Mouse (Mus musculus) G1E (cell line): ENCODE measurements at regions not wholly inside any gene's neighbourhood (a gene's known extent, or its start where the extent isn't known, plus 50 kb on each side); places are given as distances from the start of the nearest gene placed in this dataset.

Experiments used
- ATAC-seq: 2 replicates; pipeline ENCODE4 v1.8.0; 2016; ENCODE audit warnings: mild to moderate bottlenecking; ENCODE audit not compliant: insufficient number of reproducible peaks, poor library complexity, low FRiP score, severe bottlenecking; ENCODE audit errors: extremely low read depth
- DNase-seq: peaks from one replicate; pipeline ENCODE4 v3.0.0; 2012; ENCODE audit warnings: low spot score
- H3K27me3 ChIP-seq: 2 replicates; pipeline ENCODE4 v1.6.1; 2012; ENCODE audit warnings: mild to moderate bottlenecking, low read length, inconsistent platforms; ENCODE audit not compliant: insufficient read depth
- H3K36me3 ChIP-seq: replicated peaks from 2 replicates; pipeline ENCODE3; 2012; ENCODE audit warnings: mild to moderate bottlenecking, inconsistent platforms
- H3K4me1 ChIP-seq: 2 replicates; pipeline ENCODE4 v1.6.1; 2012; ENCODE audit warnings: low read depth, low read length, inconsistent platforms, mixed read lengths; ENCODE audit not compliant: insufficient read depth
- H3K4me3 ChIP-seq: 2 replicates; pipeline ENCODE4 v1.5.1; 2012; ENCODE audit warnings: low read depth, mild to moderate bottlenecking, inconsistent platforms, low read length, moderate library complexity, mixed read lengths
- H3K9me3 ChIP-seq: replicated peaks from 2 replicates; pipeline ENCODE4 v1.6.1; 2012; ENCODE audit warnings: inconsistent platforms
- CTCF ChIP-seq: IDR thresholded peaks from 2 replicates; pipeline ENCODE4 v1.5.1; 2012; ENCODE audit warnings: low read depth, low read length, inconsistent platforms, mixed read lengths
- GATA1 ChIP-seq: IDR thresholded peaks from 2 replicates; pipeline ENCODE4 v1.6.1; 2012; ENCODE audit warnings: borderline replicate concordance, low read length, inconsistent platforms, mixed read lengths
- GATA2 ChIP-seq: IDR thresholded peaks from 2 replicates; pipeline ENCODE4 v1.6.1; 2012; ENCODE audit warnings: low read depth, low read length, inconsistent platforms, borderline replicate concordance
- POLR2AphosphoS5 ChIP-seq: IDR thresholded peaks from 2 replicates; pipeline ENCODE4 v1.6.1; 2012; ENCODE audit warnings: low read depth, low read length, inconsistent platforms; ENCODE audit not compliant: insufficient replicate concordance
- TAL1 ChIP-seq: conservative IDR thresholded peaks from 2 replicates; pipeline ENCODE4 v1.6.1; 2012; ENCODE audit warnings: low read depth, low read length, inconsistent platforms, mixed read lengths

- no peak for TF ChIP-seq GATA1
- no peak for TF ChIP-seq POLR2AphosphoS5
- no peak for TF ChIP-seq CTCF
- TF ChIP-seq GATA2: no peak
- TF ChIP-seq TAL1: no peak
- no peak for DNase-seq
- Histone ChIP-seq H3K4me3 (no peak overlapping the region), H3K9me3 (peaks cover 75% of the 10 kb centered on the region), H3K27me3 (no peaks in the 10 kb centered on the region), H3K36me3 (no peaks in the 10 kb centered on the region), H3K4me1 (no peaks in the 10 kb centered on the region)
- no peak for ATAC-seq
Measured at GRCm38 (mm10) chr4:142441045-142441444, 201.8 kb upstream of the Kazn start.

GRCm38 (mm10) chr4:142439450-142440183 lies 200.4 kb upstream of the Kazn start:
- ATAC-seq: no peak
- Histone ChIP-seq H3K27me3 (no peaks in the 10 kb centered on the region), H3K4me3 (no peak overlapping the region), H3K9me3 (peaks cover 82% of the 10 kb centered on the region), H3K4me1 (no peaks in the 10 kb centered on the region), H3K36me3 (no peaks in the 10 kb centered on the region)
- DNase-seq: no peak
- TF ChIP-seq GATA1 (no peak), POLR2AphosphoS5 (no peak), GATA2 (no peak), CTCF (no peak), TAL1 (no peak)

- Histone ChIP-seq H3K4me1 (no peaks in the 10 kb centered on the region), H3K4me3 (no peak overlapping the region), H3K27me3 (no peaks in the 10 kb centered on the region), H3K36me3 (no peaks in the 10 kb centered on the region), H3K9me3 (peaks cover 90% of the 10 kb centered on the region)
- DNase-seq (no peak), ATAC-seq (no peak)
- TF ChIP-seq TAL1 (no peak), GATA1 (no peak), CTCF (no peak), GATA2 (no peak), POLR2AphosphoS5 (no peak)
Measured at GRCm38 (mm10) chr4:142424596-142424995, 185.4 kb upstream of the Kazn start.

GRCm38 (mm10) chr4:142420427-142420826 lies 181.2 kb upstream of the Kazn start:
- Histone ChIP-seq H3K4me1 (no peaks in the 10 kb centered on the region), H3K27me3 (no peaks in the 10 kb centered on the region), H3K4me3 (no peak overlapping the region), H3K9me3 (peaks cover 76% of the 10 kb centered on the region), H3K36me3 (no peaks in the 10 kb centered on the region)
- DNase-seq (no peak), ATAC-seq (no peak)
- no peak for TF ChIP-seq CTCF
- TF ChIP-seq GATA1: no peak
- TF ChIP-seq POLR2AphosphoS5: no peak
- TF ChIP-seq GATA2: no peak
- TF ChIP-seq TAL1: no peak

- H3K9me3 ChIP-seq: peaks cover 75% of the 10 kb centered on the region
- no peaks in the 10 kb centered on the region for H3K27me3 ChIP-seq
- H3K4me3 ChIP-seq: no peak overlapping the region
- ATAC-seq (no peak), DNase-seq (no peak)
- no peaks in the 10 kb centered on the region for H3K36me3 ChIP-seq
- no peaks in the 10 kb centered on the region for H3K4me1 ChIP-seq
- TF ChIP-seq CTCF: no peak
Measured at GRCm38 (mm10) chr4:142414874-142415273, 175.7 kb upstream of the Kazn start.

GRCm38 (mm10) chr4:142411792-142412191 lies 172.6 kb upstream of the Kazn start:
- H3K27me3 ChIP-seq: no peaks in the 10 kb centered on the region
- ATAC-seq: no peak

More at GRCm38 (mm10) chr4:142411792-142412191, 172.6 kb upstream of the Kazn start:
- Histone ChIP-seq H3K9me3 (peaks cover 77% of the 10 kb centered on the region), H3K36me3 (no peaks in the 10 kb centered on the region), H3K4me3 (no peak overlapping the region), H3K4me1 (no peaks in the 10 kb centered on the region)
- DNase-seq: no peak
- TF ChIP-seq CTCF (no peak), TAL1 (no peak), POLR2AphosphoS5 (no peak), GATA1 (no peak), GATA2 (no peak)
